Mouse (Mus musculus) gastrocnemius, postnatal 10 days (tissue): ENCODE data around the gene Gclc. TPM values are rescaled to one million over a fixed set of nuclear protein-coding genes. Genes with fewer than 3 reads are reported as not detected.

ENCODE experiments used
- DNase-seq: peaks from one replicate; pipeline ENCODE4 v3.0.0; 2021; ENCODE audit warnings: mixed read lengths
- long read RNA-seq, 2 experiments: library from polyadenylated mRNA; stranded (forward); transcript quantifications; one replicate each; pipeline ENCODE4 v2.0.0; 2021
- total RNA-seq, 2 experiments: library from RNA; stranded (reverse); gene quantifications; 2 replicates each; pipeline ENCODE4 v1.2.3; 2021

The Gclc gene
- 1 to 10 TPM; 5.0 to 7.7 TPM for total RNA-seq
- long read RNA-seq, experiment 1, transcript Gclc-201 (16 exons, 3,423 nt): major isoform, 15 of 18 reads
- long read RNA-seq, experiment 1, partial matches to known transcripts: 0 of 18 reads
- long read RNA-seq, experiment 1, other reads (novel, unspliced or antisense): 3 of 18 reads
- long read RNA-seq, experiment 2, transcript Gclc-201 (16 exons, 3,423 nt): major isoform, 13 of 13 reads
- long read RNA-seq, experiment 2, partial matches to known transcripts: 0 of 13 reads
- long read RNA-seq, experiment 2, other reads (novel, unspliced or antisense): 0 of 13 reads

- DNase-seq: peak; percentile 89
Measured at GRCm38 (mm10) chr9:77753853-77754727, at the start of gene Gclc. Gene Gclc (plus strand): TSS chr9:77754535.

DNA sequence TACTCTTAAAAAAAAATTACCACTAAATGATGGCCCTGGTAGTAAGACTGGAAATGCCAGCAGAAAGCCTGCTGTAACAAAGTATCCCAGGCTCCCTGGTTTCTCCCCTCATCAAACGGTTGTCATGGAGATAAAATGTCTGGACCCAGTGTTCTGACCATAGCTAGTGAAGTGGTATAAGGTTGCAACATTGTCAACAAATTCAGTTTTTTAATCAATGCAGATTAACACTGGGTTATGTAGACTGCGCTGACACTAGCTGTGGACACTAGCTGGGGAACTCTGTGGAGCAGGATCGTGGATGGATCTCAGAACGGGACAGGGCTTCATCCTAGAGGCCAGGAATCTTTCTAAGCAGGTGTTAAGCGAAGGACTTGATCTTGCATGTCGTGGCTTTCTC lies 47.8 kb upstream of the Gclc start:
- no peak for DNase-seq

DNA sequence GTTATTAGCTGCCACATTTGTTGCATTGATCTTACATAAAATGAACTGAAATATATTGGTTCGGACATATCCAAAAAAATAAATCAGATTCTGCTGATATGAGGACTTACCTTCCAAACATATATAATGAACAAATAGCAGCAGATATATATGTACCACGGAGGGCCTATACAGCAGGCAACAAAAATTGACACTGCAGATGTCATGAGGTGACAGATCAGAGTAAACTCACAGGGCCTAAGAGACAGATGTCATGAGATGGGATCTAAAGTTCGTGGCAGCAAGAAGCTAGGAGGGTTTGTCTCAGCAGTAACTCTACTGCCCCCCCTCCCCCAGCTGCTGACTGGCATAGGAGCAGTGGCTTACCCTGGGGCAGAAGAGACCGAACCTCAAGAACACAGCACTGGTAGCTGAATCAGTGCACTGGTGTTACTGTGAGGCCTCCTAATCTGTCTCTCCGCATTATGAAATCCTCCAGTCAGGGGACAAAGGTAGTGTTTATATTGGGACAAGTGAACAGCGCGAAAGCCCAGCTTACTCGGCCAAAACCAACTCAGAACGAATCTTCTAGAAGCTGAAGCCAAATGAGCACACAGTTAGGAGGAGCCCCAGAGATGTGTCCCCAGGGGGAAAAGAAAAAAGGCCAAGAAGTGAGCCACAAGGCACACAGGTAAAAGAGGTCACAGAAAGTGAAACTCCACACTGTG lies 46.7 kb upstream of the Gclc start:
- DNase-seq: no peak

DNA sequence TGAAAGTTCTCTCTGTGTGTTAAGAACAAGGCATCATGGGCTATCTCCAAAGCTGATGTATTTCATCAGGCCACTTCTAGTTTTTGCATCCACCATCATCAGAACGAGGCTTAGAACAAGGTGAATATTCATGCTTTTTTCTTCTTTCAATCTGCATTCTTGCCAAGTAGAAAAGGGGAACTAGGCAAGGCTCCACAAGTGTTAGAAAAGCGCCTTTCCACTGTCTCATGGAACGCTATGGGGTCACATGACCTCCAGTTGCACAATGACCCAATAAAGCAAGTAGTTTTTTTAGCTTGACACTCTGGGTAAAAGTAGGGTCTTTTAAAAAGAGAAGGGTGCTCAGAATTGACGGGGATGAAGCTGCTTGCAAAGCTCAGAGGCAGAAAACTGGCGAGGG lies 45.4 kb upstream of the Gclc start:
- DNase-seq: no peak

- no peak for DNase-seq
Measured at GRCm38 (mm10) chr9:77711021-77711569, 43.2 kb upstream of the Gclc start.

- DNase-seq: no peak
Measured at GRCm38 (mm10) chr9:77712816-77713215, 41.5 kb upstream of the Gclc start.

DNA sequence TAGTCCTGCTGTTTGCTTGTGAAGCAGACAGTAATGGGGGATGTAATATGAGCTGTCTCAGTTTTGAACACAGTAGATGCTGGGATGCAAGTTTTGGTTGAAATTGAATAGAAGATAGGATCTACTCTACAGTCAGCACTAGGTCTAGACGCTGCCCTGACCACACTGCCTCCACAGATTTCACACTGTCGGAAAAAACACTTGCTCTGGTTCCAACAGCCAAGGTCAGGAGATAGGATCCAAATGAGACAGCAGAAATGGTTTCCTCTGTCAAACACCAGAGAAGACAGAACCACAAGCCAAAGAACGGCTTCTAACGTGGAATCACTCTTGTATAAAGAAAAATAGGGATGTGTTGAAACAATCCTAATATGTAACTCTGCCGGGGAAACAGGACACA lies 41.0 kb upstream of the Gclc start:
- no peak for DNase-seq

GRCm38 (mm10) chr9:77715262-77715661 lies 39.1 kb upstream of the Gclc start:
- DNase-seq: no peak

DNA sequence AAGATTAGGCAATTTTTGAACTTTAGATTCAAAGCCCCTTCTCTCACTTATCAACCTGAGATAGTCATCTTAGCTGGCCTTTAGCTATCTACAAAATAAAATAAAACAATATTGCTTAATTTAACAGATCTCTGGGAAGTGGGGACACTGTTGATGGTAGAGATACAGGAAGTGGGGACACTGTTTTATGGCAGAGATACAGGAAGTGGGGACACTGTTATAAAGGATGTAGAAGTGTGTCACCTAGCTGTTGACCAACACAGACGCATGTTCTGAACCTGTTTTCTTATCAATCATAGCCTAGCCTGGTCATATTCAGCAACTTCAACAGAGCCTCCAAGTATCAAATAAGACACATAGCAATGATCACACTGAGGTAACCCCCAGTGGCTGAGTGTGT lies 38.3 kb upstream of the Gclc start:
- no peak for DNase-seq

GRCm38 (mm10) chr9:77717831-77718435 lies 36.4 kb upstream of the Gclc start:
- DNase-seq: no peak

DNA sequence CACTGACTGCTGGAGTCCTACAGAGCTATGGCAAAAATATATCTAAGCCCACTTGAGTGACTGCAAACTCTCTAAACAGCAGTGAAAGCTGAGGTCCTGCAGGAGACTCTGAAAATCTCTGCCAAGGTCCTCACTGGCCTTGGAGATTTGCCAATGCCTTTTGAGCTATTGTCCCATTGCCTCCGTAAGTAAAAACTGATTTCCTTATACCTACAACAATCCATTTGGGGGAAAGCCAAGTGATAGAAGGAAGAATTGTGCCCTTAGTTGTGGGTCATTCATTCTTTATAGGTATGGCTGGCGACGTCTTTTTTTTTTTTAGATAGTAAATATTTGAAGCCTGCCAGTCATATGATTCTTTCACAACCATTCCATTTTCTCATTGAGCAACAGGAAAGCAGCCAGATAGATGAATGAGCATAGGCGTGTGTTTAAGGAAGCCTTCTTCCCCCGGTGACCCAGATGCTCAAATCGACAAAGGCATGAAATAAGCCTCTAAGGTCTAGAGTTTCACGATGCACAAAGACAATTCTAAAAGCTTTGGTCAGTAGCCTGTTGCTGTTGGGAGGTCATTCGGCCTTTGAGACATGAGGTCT lies 35.4 kb upstream of the Gclc start:
- no peak for DNase-seq

- DNase-seq: no peak
Measured at GRCm38 (mm10) chr9:77719675-77720074, 34.7 kb upstream of the Gclc start.

- no peak for DNase-seq
Measured at GRCm38 (mm10) chr9:77722381-77722780, 32.0 kb upstream of the Gclc start.

- no peak for DNase-seq
Measured at GRCm38 (mm10) chr9:77724216-77724615, 30.1 kb upstream of the Gclc start.

DNA sequence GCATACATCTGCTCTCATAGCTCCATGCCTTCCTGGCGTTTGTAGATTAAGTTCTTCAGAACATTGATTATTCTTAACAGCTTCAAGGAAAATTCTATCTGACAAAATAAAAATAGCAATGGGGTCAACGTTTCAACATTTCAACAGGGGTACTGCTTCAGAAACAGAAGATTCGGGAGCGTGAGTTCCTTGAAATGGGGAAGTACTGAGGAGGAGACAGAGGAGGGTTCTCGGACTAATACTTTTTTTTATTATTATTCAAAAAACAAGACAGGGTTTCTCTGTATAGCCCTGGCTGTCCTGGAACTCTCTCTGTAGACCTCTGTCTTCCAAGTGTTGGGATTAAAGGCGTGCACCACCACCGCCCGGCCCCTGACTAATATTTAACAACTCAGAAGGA lies 28.9 kb upstream of the Gclc start:
- no peak for DNase-seq

- DNase-seq: no peak
Measured at GRCm38 (mm10) chr9:77726018-77726684, 28.2 kb upstream of the Gclc start.

- no peak for DNase-seq
Measured at GRCm38 (mm10) chr9:77727012-77727411, 27.3 kb upstream of the Gclc start.

- DNase-seq: no peak
Measured at GRCm38 (mm10) chr9:77732067-77732466, 22.3 kb upstream of the Gclc start.

DNA sequence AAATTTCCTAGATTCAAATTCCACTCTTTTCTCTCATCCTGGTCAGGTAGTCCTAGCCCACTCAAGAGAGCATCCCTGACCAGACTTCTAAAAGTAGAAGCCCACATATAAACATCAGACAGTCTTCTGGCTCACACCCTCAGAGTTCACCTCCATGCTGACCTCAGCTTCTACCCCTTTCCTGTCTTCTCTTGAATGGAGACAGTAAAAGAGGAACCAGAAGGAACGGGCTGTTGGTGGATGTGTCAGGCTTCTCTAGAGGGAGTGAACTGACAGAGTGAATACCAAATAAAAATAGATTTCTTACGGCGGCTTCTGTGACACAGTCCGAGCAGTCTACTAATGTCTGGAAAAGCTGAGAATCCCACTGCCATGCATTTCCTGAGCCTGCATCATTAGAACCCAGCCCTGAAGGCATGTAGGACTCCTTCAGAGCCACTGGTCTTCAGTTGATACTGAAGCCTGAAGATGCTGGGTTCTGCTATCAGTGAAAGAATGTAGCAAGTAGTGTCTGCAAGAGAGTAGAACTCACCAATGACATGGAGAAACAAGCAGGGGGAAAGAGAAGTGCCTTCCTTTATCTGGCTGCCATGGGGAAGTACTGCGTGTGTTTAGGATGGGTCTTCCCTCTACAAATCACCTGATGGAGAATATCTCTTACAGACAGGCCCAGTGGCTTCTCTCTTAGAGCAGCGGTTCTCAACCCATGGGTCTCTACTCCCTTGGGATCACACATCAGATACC lies 16.9 kb upstream of the Gclc start:
- no peak for DNase-seq

GRCm38 (mm10) chr9:77741452-77741851 lies 12.9 kb upstream of the Gclc start:
- no peak for DNase-seq

GRCm38 (mm10) chr9:77744798-77745197 lies 9.5 kb upstream of the Gclc start:
- no peak for DNase-seq
